Mouse (Mus musculus) cerebellum, postnatal 25 days (tissue): ENCODE measurements around the gene Gm28360.
"Not testable (repeated sequence)": the region's sequence is repeated elsewhere in the genome, so short reads cannot be mapped to it uniquely, and the experiment has no call there.

Experiments used
- DNase-seq, 2 experiments: peaks; one replicate each; pipeline ENCODE4 v3.0.0; 2021; ENCODE audit warnings: mixed read lengths in 2 of 2

Gm28360 gene

GRCm38 (mm10) chr1:117829781-117830180 lies at the start of gene Gm28360:
Gm28360 (plus strand) TSS chr1:117830081.
- not testable (repeated sequence) for DNase-seq

DNA sequence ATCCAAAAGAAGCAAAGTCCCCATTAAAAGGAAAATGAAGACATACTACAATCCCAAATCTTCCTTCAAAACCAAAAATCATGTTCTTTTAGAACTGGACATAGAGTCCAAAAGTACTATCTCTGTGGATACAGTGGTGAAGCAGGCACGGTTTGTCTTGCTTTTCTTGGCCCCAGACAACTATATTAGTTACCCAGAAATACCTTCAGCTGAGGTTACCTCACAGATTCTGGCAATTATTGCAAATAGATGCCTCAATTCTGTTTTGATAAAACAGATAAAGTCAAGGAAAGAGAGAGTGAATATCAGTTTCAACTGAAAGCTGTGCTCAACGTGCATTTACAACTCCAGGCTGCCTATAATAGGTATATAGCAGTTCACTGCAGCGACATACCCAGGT lies 49.0 kb upstream of the Gm28360 start, which contains the start of gene B020011L13Rik:
B020011L13Rik (plus strand) TSS at position 301 of the 400 bp plus-strand sequence.
- not testable (repeated sequence) for DNase-seq

GRCm38 (mm10) chr1:117816271-117816670 lies 13.6 kb upstream of the Gm28360 start:
- not testable (repeated sequence) for DNase-seq

- DNase-seq, result not testable (repeated sequence)
Observed at GRCm38 (mm10) chr1:117851718-117852117, 21.8 kb downstream of the Gm28360 start.
